Mouse (Mus musculus): ENCODE measurements around the gene Vezt. TPM values are rescaled to one million over a fixed set of nuclear protein-coding genes. Genes with fewer than 3 reads are reported as not detected.

Vezt gene
- polyA plus RNA-seq, 1 experiment from 2014 or later, result 25.7 TPM

GRCm38 (mm10) chr10:93912136-93912855 lies 123.3 kb downstream of the Vezt start:
- no peak overlapping the region for H3K4me2 ChIP-seq (ENCODE audit: low read length)
- ATAC-seq (ENCODE audit: insufficient number of reproducible peaks, insufficient read depth, low FRiP score, low read depth), result no peak
- H3K4me3 ChIP-seq (ENCODE audit: control insufficient read depth in 1 of 2, insufficient read depth in 1 of 2, low read depth in 1 of 2, low read length in 2 of 2), result no peak overlapping the region
- H3K27me3 ChIP-seq (ENCODE audit: control insufficient read depth, insufficient read depth, low read length), result no peaks in the 10 kb centered on the region
- no peak overlapping the region for H3K9ac ChIP-seq (ENCODE audit: low read length)
- H3K27ac ChIP-seq (replicated peaks in 1 of 2; ENCODE audit: control insufficient read depth in 1 of 2, insufficient read depth in 1 of 2, low read depth in 2 of 2, low read length in 2 of 2), result no peak overlapping the region
- peaks cover 0 to 3% of the 10 kb centered on the region in 2 experiments; a peak in 1 of 4 replicates for H3K4me1 ChIP-seq (ENCODE audit: control insufficient read depth in 2 of 2, insufficient read depth in 2 of 2, low read length in 2 of 2)
- no peaks in the 10 kb centered on the region for H3K36me3 ChIP-seq (ENCODE audit: control insufficient read depth, insufficient read depth, low read length)
- H3K9me3 ChIP-seq (ENCODE audit: control insufficient read depth, low read length), result no peaks in the 10 kb centered on the region
- 87% methylated on average over 5 of the region's 5 CpGs for WGBS

GRCm38 (mm10) chr10:93911326-93911725 lies 124.3 kb downstream of the Vezt start:
- no peak for ATAC-seq (ENCODE audit: insufficient number of reproducible peaks, insufficient read depth, low FRiP score, low read depth)
- H3K4me3 ChIP-seq (ENCODE audit: control insufficient read depth in 1 of 2, insufficient read depth in 1 of 2, low read depth in 1 of 2, low read length in 2 of 2), result no peak overlapping the region
- H3K27me3 ChIP-seq (ENCODE audit: control insufficient read depth, insufficient read depth, low read length), result no peaks in the 10 kb centered on the region
- H3K27ac ChIP-seq (replicated peaks in 1 of 2; ENCODE audit: control insufficient read depth in 1 of 2, insufficient read depth in 1 of 2, low read depth in 2 of 2, low read length in 2 of 2), result no peak overlapping the region
- H3K4me1 ChIP-seq (ENCODE audit: control insufficient read depth in 2 of 2, insufficient read depth in 2 of 2, low read length in 2 of 2), result peaks cover 0 to 3% of the 10 kb centered on the region in 2 experiments; a peak in 1 of 4 replicates
- 52% methylated on average over 5 of the region's 5 CpGs for WGBS
- no peaks in the 10 kb centered on the region for H3K9me3 ChIP-seq (ENCODE audit: control insufficient read depth, low read length)
- no peaks in the 10 kb centered on the region for H3K36me3 ChIP-seq (ENCODE audit: control insufficient read depth, insufficient read depth, low read length)
- H3K9ac ChIP-seq (ENCODE audit: low read length), result no peak overlapping the region
- no peak overlapping the region for H3K4me2 ChIP-seq (ENCODE audit: low read length)

- Histone ChIP-seq H3K4me2 (ENCODE audit: low read length) (no peak overlapping the region), H3K27me3 (ENCODE audit: control insufficient read depth, insufficient read depth, low read length) (no peaks in the 10 kb centered on the region), H3K9me3 (ENCODE audit: control insufficient read depth, low read length) (no peaks in the 10 kb centered on the region), H3K4me1 (ENCODE audit: control insufficient read depth in 2 of 2, insufficient read depth in 2 of 2, low read length in 2 of 2) (no peaks in the 10 kb centered on the region; a peak in 1 of 4 replicates), H3K9ac (ENCODE audit: low read length) (no peak overlapping the region), H3K4me3 (ENCODE audit: control insufficient read depth in 1 of 2, insufficient read depth in 1 of 2, low read depth in 1 of 2, low read length in 2 of 2) (no peak overlapping the region), H3K36me3 (ENCODE audit: control insufficient read depth, insufficient read depth, low read length) (no peaks in the 10 kb centered on the region), H3K27ac (replicated peaks in 1 of 2; ENCODE audit: control insufficient read depth in 1 of 2, insufficient read depth in 1 of 2, low read depth in 2 of 2, low read length in 2 of 2) (no peak overlapping the region)
- WGBS, result 80% methylated on average over 5 of the region's 5 CpGs
- ATAC-seq (ENCODE audit: insufficient number of reproducible peaks, insufficient read depth, low FRiP score, low read depth), result no peak
Observed at GRCm38 (mm10) chr10:93909811-93910446, 125.7 kb downstream of the Vezt start.

GRCm38 (mm10) chr10:93909015-93909414 lies 126.6 kb downstream of the Vezt start:
- H3K9me3 ChIP-seq (ENCODE audit: control insufficient read depth, low read length), result no peaks in the 10 kb centered on the region
- H3K27ac ChIP-seq (replicated peaks in 1 of 2; ENCODE audit: control insufficient read depth in 1 of 2, insufficient read depth in 1 of 2, low read depth in 2 of 2, low read length in 2 of 2), result no peak overlapping the region
- H3K4me3 ChIP-seq (ENCODE audit: control insufficient read depth in 1 of 2, insufficient read depth in 1 of 2, low read depth in 1 of 2, low read length in 2 of 2), result no peak overlapping the region
- H3K27me3 ChIP-seq (ENCODE audit: control insufficient read depth, insufficient read depth, low read length), result no peaks in the 10 kb centered on the region
- H3K36me3 ChIP-seq (ENCODE audit: control insufficient read depth, insufficient read depth, low read length), result no peaks in the 10 kb centered on the region
- H3K4me1 ChIP-seq (ENCODE audit: control insufficient read depth in 2 of 2, insufficient read depth in 2 of 2, low read length in 2 of 2), result no peaks in the 10 kb centered on the region; a peak in 1 of 4 replicates
- no peak overlapping the region for H3K9ac ChIP-seq (ENCODE audit: low read length)
- H3K4me2 ChIP-seq (ENCODE audit: low read length), result no peak overlapping the region
- 85% methylated on average over 1 of the region's 1 CpGs for WGBS
- ATAC-seq (ENCODE audit: insufficient number of reproducible peaks, insufficient read depth, low FRiP score, low read depth), result no peak

- H3K4me2 ChIP-seq (ENCODE audit: low read length), result no peak overlapping the region
- H3K27me3 ChIP-seq (ENCODE audit: control insufficient read depth, insufficient read depth, low read length), result no peaks in the 10 kb centered on the region
- no peaks in the 10 kb centered on the region for H3K36me3 ChIP-seq (ENCODE audit: control insufficient read depth, insufficient read depth, low read length)
- no peak for ATAC-seq (ENCODE audit: insufficient number of reproducible peaks, insufficient read depth, low FRiP score, low read depth)
- H3K4me1 ChIP-seq (ENCODE audit: control insufficient read depth in 2 of 2, insufficient read depth in 2 of 2, low read length in 2 of 2), result no peaks in the 10 kb centered on the region; a peak in 1 of 4 replicates
- no peak overlapping the region for H3K27ac ChIP-seq (replicated peaks in 1 of 2; ENCODE audit: control insufficient read depth in 1 of 2, insufficient read depth in 1 of 2, low read depth in 2 of 2, low read length in 2 of 2)
- no peak overlapping the region for H3K9ac ChIP-seq (ENCODE audit: low read length)
- H3K9me3 ChIP-seq (ENCODE audit: control insufficient read depth, low read length), result no peaks in the 10 kb centered on the region
- H3K4me3 ChIP-seq (ENCODE audit: control insufficient read depth in 1 of 2, insufficient read depth in 1 of 2, low read depth in 1 of 2, low read length in 2 of 2), result no peak overlapping the region
- WGBS, result 94% methylated on average over 7 of the region's 7 CpGs
Observed at GRCm38 (mm10) chr10:93908540-93908939, 127.1 kb downstream of the Vezt start.

- Histone ChIP-seq H3K27ac (replicated peaks in 1 of 2; ENCODE audit: control insufficient read depth in 1 of 2, insufficient read depth in 1 of 2, low read depth in 2 of 2, low read length in 2 of 2) (no peak overlapping the region), H3K9me3 (ENCODE audit: control insufficient read depth, low read length) (no peaks in the 10 kb centered on the region), H3K27me3 (ENCODE audit: control insufficient read depth, insufficient read depth, low read length) (no peaks in the 10 kb centered on the region), H3K4me1 (ENCODE audit: control insufficient read depth in 2 of 2, insufficient read depth in 2 of 2, low read length in 2 of 2) (no peaks in the 10 kb centered on the region; a peak in 1 of 4 replicates), H3K9ac (ENCODE audit: low read length) (no peak overlapping the region), H3K4me2 (ENCODE audit: low read length) (no peak overlapping the region), H3K36me3 (ENCODE audit: control insufficient read depth, insufficient read depth, low read length) (no peaks in the 10 kb centered on the region), H3K4me3 (ENCODE audit: control insufficient read depth in 1 of 2, insufficient read depth in 1 of 2, low read depth in 1 of 2, low read length in 2 of 2) (no peak overlapping the region)
- 56% methylated on average over 10 of the region's 10 CpGs for WGBS
- ATAC-seq (ENCODE audit: insufficient number of reproducible peaks, insufficient read depth, low FRiP score, low read depth), result no peak
Observed at GRCm38 (mm10) chr10:93907376-93907775, 128.2 kb downstream of the Vezt start.

- H3K27me3 ChIP-seq (ENCODE audit: control insufficient read depth, insufficient read depth, low read length), result no peaks in the 10 kb centered on the region
- H3K9ac ChIP-seq (ENCODE audit: low read length), result no peak overlapping the region
- no peak overlapping the region for H3K27ac ChIP-seq (replicated peaks in 1 of 2; ENCODE audit: control insufficient read depth in 1 of 2, insufficient read depth in 1 of 2, low read depth in 2 of 2, low read length in 2 of 2)
- H3K36me3 ChIP-seq (ENCODE audit: control insufficient read depth, insufficient read depth, low read length), result no peaks in the 10 kb centered on the region
- no peak overlapping the region for H3K4me2 ChIP-seq (ENCODE audit: low read length)
- H3K4me3 ChIP-seq (ENCODE audit: control insufficient read depth in 1 of 2, insufficient read depth in 1 of 2, low read depth in 1 of 2, low read length in 2 of 2), result no peak overlapping the region
- no peak for ATAC-seq (ENCODE audit: insufficient number of reproducible peaks, insufficient read depth, low FRiP score, low read depth)
- 70% methylated on average over 11 of the region's 11 CpGs for WGBS
- no peaks in the 10 kb centered on the region for H3K9me3 ChIP-seq (ENCODE audit: control insufficient read depth, low read length)
- H3K4me1 ChIP-seq (ENCODE audit: control insufficient read depth in 2 of 2, insufficient read depth in 2 of 2, low read length in 2 of 2), result no peaks in the 10 kb centered on the region
Observed at GRCm38 (mm10) chr10:93899907-93900306, 135.7 kb downstream of the Vezt start.
